Mouse (Mus musculus): ENCODE results near the gene Rcor3.

The Rcor3 gene

DNA sequence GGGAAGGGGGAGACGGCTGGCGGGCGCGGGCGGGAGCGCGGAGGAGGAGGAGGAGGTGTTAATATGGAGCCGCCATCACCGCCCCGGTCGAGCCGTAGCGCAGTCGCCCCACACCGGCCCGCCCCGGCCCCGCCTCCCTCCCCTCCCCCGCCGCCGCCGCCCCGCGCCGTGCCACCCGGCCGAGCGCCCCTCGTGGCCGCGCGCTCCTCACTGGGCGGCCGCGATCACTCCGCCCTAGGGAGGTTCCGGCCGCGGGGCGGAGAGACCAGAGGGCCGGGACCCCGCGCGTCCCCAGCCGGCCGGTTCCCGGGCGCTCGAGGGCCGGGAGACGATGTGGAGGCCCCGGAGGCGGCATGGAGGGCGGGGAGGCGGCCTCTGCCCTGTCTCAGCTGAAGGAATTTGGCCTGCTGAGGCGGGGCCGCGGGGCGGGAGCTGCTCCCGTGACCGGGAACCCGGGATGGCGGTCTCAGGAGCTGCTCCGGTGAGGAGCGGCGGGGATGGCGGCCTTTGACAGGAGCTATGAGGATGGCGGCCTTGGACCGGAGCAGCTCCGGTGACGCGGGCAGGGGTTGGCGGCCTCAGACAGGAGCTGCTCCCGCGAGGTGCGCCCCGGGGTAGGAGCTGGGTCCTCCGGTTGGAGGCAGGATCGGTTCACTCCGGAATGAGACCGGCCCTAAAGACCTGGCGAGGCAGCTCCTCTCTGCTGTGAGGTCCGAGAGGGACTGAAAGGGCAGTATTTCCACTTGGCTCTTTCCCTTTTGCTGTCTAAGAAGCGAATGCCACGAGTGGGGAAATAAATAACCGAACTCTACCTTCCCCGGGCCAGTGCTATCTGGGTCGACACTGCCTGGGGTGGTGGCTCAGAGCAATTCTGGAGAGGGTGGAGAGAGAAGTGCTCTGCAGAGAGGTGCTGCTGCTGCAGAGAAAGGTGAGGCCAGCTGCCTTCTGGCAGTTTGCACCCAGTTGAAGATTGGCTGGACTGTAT lies at the start of gene Rcor3:
Gene Rcor3 (minus strand): TSS at position 137 of the 985 bp plus-strand sequence.
- DNase-seq (ENCODE audit: extremely low spot score) = peak; percentile 85

GRCm38 (mm10) chr1:192181696-192182257 lies 43.9 kb upstream of the Rcor3 start:
- no peak for DNase-seq (ENCODE audit: extremely low spot score)

GRCm38 (mm10) chr1:192179877-192180276 lies 42.0 kb upstream of the Rcor3 start:
- no peak for DNase-seq (ENCODE audit: extremely low spot score)

- no peak for DNase-seq (ENCODE audit: extremely low spot score)
Observed at GRCm38 (mm10) chr1:192171477-192171876, 33.6 kb upstream of the Rcor3 start.

DNA sequence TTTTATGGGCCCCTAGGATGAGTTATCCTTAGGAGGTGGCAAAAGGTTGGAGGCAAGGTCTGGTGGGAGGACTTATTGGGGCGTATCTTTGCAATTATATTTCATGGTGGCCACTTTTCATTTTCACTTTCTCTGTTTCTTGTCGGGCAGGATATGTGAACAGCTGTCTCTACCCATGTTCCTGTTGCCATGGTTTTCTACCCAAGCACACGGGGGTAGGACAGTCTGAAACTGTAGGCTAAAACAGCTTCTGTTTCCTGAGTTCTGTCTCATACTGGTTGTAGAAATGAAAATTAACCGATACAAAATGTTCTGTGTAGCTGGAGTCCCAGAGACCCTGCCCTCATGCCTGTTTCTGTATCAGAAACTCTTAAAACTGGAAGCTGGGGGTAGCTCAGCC lies 13.3 kb upstream of the Rcor3 start:
- DNase-seq (ENCODE audit: extremely low spot score) = no peak

DNA sequence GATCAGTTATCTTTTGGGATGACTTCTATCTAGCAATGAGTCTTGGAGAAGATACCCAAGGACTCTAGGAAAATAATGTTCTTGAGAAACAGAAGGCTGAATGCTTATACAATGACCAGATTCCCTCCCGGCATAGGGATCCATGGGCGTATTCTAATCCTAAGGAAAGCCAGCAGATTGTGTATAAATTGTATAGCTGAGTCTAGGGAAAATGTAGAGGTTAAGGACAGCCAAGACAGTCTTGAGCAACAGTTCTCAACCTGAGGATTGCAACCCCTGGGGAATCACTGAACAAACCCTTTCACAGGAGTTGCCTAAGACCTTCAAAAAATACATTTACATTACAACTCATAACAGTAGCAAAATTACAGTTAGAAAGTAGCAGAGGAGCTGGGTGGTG lies 2.5 kb upstream of the Rcor3 start:
- DNase-seq (ENCODE audit: extremely low spot score) = no peak

DNA sequence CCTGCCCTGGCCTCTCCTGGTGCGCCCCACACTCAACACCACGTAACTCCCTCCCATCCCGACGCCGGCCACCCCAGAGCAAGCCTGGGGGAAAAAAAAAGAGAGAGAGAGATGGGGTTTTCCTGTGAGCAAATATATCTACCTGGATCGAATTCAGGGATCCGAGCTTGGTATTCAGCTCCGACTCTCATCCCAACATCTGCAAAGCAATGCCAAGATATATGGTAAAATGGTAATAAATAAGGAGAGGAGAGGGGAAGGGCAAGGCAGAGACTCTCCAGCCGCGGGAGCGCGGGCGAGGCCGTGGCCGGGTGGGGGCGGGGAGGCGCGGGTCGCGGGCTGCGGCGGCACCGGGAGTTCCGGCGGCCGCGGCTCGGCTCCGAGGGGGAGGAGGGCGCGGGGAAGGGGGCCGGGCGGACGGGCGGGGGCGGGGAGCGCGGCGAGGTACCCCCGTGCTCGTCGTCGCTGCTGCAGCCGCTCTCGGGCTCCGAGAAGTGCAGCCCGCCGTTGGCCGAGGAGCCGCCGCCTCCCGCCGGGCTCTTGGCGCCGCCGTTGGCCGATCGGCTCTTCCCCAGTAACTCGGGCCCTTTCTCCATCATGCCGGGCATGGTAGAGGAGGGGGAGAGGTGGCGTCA lies 454 bp downstream of the Rcor3 start:
- DNase-seq (ENCODE audit: extremely low spot score) = no peak

- DNase-seq (ENCODE audit: extremely low spot score) = peak; percentile 85
Observed at GRCm38 (mm10) chr1:192136561-192137290, 1.1 kb downstream of the Rcor3 start.

GRCm38 (mm10) chr1:192130202-192130601 lies 7.7 kb downstream of the Rcor3 start:
- DNase-seq (ENCODE audit: extremely low spot score) = no peak

- no peak for DNase-seq (ENCODE audit: extremely low spot score)
Observed at GRCm38 (mm10) chr1:192128343-192128742, 9.5 kb downstream of the Rcor3 start.

GRCm38 (mm10) chr1:192125761-192126160 lies 12.1 kb downstream of the Rcor3 start:
- DNase-seq (ENCODE audit: extremely low spot score) = no peak

DNA sequence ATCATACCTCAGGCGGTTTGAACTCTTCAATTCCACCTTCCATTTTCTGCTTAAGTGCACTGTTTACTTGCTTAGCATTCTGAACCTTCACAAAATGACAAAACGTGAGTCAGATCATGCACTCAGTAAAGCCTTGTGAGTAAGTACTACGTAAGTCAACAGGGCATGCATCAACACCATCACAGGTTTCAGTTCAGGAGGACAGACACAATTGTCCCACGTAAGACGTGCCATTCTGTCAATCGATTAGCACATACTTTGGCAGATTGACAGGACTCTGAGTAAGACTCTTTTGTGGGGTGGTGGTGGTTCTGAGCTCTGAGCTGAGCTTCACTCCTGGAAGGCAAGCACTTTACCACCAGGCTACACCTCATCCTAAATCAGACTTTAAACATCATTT lies 21.6 kb downstream of the Rcor3 start:
- DNase-seq (ENCODE audit: extremely low spot score) = no peak

DNA sequence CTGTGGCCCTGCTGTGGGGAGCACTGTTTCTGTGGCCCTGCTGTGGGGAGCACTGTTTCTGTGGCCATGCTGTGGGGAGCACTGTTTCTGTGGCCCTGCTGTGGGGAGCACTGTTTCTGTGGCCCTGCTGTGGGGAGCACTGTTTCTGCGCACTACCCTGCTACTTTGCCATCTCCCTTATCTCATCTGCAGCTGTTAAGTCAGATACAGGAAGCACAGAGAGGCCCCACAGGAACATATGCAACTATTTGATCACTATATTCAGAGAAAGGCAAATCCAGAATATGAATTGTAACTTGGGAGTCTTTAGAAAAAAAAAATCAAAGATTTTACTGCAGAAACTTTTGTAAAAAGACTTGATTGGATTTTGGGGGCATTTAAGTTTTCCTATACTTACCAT lies 22.5 kb downstream of the Rcor3 start:
- DNase-seq (ENCODE audit: extremely low spot score) = no peak

- DNase-seq (ENCODE audit: extremely low spot score) = no peak
Observed at GRCm38 (mm10) chr1:192109169-192109568, 28.7 kb downstream of the Rcor3 start.

- DNase-seq (ENCODE audit: extremely low spot score) = no peak
Observed at GRCm38 (mm10) chr1:192107352-192107751, 30.5 kb downstream of the Rcor3 start.

GRCm38 (mm10) chr1:192105902-192106389 lies 31.9 kb downstream of the Rcor3 start:
- no peak for DNase-seq (ENCODE audit: extremely low spot score)

DNA sequence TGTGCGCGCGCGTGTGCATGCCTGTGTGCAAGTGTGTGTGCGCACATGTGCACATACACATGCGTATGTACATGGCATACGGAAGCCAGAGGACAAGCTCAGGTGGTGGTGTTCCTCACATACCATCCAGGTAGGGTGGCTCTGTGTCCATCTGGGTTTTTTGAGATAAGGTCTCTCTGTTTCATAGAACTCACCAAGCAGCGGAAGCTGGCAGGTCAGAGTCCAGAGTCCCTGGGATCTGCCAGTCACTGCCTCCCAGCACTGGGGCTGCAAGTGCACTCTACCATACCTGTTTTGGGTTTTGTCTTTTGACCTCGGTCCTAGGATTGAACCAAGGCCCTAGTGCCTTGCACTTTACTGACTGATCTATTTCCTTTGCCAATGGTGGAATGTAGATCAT lies 33.8 kb downstream of the Rcor3 start:
- DNase-seq (ENCODE audit: extremely low spot score) = no peak

DNA sequence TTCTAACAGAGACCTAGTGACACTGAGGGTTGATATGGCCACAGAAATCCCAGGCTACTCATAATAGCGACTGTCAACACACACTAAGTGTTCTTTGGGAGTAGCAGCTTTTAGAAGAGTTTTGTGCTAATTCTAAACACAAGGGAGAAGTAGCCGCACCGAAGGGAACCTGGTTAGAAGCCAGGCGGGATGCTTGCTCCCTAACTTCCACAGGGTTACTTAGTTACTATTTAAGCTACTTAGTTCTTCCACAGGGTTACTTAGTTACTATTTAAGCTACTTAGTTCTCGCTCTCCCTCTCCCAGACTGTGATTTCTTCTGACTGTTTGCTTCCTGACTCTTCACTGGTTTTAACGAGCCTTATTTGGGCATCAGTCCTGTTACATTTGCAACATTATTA lies 34.7 kb downstream of the Rcor3 start:
- DNase-seq (ENCODE audit: extremely low spot score) = no peak

DNA sequence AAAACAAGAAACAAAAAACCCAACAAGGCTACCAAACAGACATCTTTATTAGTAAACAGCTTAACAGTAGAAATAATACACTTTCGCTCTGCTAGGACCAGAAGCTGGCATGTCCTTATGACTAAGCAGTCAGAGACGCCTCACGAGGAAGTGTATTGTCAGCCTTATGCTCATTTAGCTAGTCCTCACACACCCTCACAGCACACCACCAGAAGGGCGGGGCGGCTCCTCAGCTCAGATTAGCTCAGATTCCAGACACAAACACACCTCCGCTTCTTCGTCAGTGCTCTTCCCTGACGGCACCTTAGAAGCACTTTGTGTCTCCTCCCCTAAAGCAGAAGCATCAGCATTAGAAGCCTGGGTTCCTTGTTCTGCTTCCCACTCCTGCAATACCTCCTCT lies 36.5 kb downstream of the Rcor3 start:
- DNase-seq (ENCODE audit: extremely low spot score) = no peak

GRCm38 (mm10) chr1:192100742-192101141 lies 37.1 kb downstream of the Rcor3 start:
- no peak for DNase-seq (ENCODE audit: extremely low spot score)

DNA sequence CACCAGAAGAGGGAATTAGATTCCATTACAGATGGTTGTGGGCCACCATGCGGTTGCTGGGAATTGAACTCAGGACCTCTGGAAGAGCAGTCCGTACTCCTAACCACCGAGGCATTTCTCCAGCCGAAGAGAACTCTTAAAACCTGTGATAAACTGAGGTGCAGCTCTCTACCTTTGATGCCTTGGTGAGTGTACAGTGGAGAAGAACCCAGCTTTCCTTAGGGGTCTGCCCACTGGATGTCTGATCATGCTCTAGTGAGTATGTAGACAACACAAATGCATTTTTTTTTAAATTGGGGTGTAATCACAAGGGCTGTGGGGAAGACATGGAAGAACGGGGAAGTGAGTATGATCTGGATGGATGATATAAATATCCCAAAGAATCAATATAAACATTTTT lies 42.2 kb downstream of the Rcor3 start:
- DNase-seq (ENCODE audit: extremely low spot score) = no peak
